Mouse (Mus musculus): ENCODE data around the gene Zzz3. TPM values are rescaled to one million over a fixed set of nuclear protein-coding genes. Genes with fewer than 3 reads are reported as not detected.

The Zzz3 gene
- 100 to 1,000 TPM in 17 of 26 experiments, 10 to 100 TPM in 9; 58.2 to 223 (median 117) TPM for total RNA-seq (2018; cell fraction: chromatin; rRNA removed)
- 10 to 100 TPM; 16.4 to 39.8 (median 27.7) TPM for total RNA-seq (2018; cell fraction: cytosol; rRNA removed)
- total RNA-seq (2018; cell fraction: nucleus; rRNA removed): 100 to 1,000 TPM in 8 of 26 experiments, 10 to 100 TPM in 18; 41.1 to 163 (median 73.0) TPM
- 20.9 to 27.9 TPM (median 25.2 TPM) in 3 replicates for polyA plus RNA-seq (2018)

DNA sequence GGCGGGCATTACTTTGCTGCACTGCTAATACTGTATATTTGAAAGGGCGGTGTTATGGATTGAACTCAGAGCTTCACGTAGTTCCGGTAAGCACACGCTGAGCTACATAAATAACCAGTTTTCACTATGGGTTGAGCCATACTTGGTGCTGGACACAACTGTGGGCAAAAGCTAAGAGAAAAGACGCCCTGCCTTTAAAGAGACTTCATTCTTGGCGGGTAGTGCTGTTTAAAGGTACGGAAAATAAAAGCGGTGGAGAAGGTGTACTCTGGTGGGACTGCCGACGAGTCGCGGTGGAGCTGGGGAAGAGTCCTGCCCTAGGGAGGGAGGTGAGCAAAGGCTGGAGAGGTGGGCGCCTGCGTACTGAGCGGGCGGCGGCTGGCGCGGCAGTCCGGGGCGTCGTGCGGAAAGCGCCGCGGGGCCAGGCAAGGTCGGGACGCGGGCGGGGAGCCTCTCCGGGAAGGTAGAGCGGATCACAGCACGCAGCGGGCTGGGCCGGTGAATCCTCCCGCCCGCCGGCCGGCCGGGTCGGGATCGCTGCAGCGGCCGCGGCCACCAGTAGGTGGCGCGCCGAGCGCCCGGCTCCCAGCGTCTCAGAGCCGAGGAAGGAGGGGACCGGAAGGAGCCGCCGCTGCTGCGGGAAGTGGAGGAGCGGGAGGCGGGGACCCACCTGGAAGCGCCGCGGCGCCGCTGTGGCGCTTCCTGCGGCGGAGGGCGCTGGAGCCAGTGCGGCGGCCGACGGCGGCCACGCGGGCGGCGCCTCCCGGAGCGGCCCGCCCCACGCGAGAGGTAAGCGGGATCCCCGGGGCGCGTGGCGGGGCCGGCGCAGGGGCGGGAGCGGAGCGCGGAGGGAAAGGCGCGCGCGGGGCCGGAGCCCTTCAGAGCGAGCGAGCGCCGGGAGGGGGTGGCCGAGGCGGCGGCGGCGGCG, at the start of gene Zzz3:
TSS of gene Zzz3 (plus strand) at position 124 of the 928 bp plus-strand sequence.
- H3K27ac ChIP-seq: peak within 1 kb of the TSS; percentile 88
- peaks cover 42% of the 10 kb centered on the region for H3K79me2 ChIP-seq (ENCODE audit: inconsistent target)
- WGBS (ENCODE audit: missing documents): 1% methylated on average over 99 of the region's 108 CpGs
- peak within 1 kb of the TSS; percentile 51 for H3K4me3 ChIP-seq (ENCODE audit: inconsistent target)
- peaks cover 20% of the 10 kb centered on the region; the same call in 1 of the 2 replicates for H3K36me3 ChIP-seq (ENCODE audit: inconsistent target)

GRCm38 (mm10) chr3:152345732-152346632, 49.3 kb upstream of the Zzz3 start, which contains the start of gene Usp33:
Gene Usp33, plus strand, starts transcription at chr3:152346478.
- H3K79me2 ChIP-seq (ENCODE audit: inconsistent target): peaks cover 43% of the 10 kb centered on the region
- peak within 1 kb of the TSS; percentile 64 for H3K4me3 ChIP-seq (ENCODE audit: inconsistent target)
- H3K36me3 ChIP-seq (ENCODE audit: inconsistent target): no peaks in the 10 kb centered on the region
- WGBS (ENCODE audit: missing documents): 8% methylated on average over 37 of the region's 44 CpGs
- no peak within 1 kb of the TSS for H3K27ac ChIP-seq

DNA sequence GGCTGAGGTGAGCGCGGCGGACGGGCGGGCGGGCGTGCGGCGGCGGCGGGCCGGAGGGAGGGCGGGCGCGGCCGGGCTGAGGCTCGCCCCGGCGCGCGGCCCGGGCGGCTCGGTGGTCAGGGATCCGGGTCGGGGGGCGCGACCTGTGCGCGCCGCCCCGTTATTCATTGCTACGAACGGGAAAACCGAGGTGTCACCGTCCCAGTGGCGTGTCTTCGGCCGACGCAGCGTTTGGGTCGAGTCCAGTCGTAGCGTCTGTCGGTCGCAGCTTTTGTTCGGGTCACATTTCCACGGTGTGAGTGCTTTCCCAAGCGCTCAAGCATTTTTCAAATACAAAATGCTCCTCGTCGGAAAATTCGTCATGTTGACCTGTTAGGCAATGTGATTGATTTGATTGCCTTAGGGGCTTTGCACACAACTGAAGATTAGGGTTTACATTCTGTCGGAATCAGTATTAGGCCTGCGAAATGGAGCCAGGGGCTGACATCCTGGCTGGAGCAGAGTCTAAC, 48.6 kb upstream of the Zzz3 start:
- H3K79me2 ChIP-seq (ENCODE audit: inconsistent target): peaks cover 50% of the 10 kb centered on the region
- no peak overlapping the region for H3K27ac ChIP-seq
- no peaks in the 10 kb centered on the region for H3K36me3 ChIP-seq (ENCODE audit: inconsistent target)
- peak overlapping the region; percentile 64 for H3K4me3 ChIP-seq (ENCODE audit: inconsistent target)
- under 1% methylated on average over 36 of the region's 54 CpGs for WGBS (ENCODE audit: missing documents)

DNA sequence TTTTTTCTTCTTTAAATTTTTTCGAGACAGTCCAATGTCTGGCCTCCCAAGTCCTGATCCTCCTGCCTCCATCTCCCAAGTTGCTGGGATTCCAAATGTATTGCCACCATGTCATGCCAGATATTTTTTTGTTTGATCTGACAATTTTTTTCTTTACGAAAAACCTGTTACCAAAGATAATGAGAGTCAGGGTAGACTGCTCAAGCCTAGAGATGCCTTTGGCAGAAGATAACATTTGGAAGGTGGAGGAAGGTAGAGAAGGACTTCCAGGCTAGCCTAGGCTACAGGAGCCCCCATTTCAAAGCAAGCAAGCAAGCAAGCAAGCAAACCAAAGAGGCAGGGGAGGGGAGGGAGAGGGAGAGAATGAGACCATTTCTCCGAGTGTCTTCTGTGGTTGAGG, 48.0 kb upstream of the Zzz3 start:
- peak overlapping the region; percentile 64 for H3K4me3 ChIP-seq (ENCODE audit: inconsistent target)
- no peaks in the 10 kb centered on the region for H3K36me3 ChIP-seq (ENCODE audit: inconsistent target)
- 61% methylated on average over 3 of the region's 3 CpGs for WGBS (ENCODE audit: missing documents)
- peaks cover 56% of the 10 kb centered on the region for H3K79me2 ChIP-seq (ENCODE audit: inconsistent target)
- no peak overlapping the region for H3K27ac ChIP-seq

DNA sequence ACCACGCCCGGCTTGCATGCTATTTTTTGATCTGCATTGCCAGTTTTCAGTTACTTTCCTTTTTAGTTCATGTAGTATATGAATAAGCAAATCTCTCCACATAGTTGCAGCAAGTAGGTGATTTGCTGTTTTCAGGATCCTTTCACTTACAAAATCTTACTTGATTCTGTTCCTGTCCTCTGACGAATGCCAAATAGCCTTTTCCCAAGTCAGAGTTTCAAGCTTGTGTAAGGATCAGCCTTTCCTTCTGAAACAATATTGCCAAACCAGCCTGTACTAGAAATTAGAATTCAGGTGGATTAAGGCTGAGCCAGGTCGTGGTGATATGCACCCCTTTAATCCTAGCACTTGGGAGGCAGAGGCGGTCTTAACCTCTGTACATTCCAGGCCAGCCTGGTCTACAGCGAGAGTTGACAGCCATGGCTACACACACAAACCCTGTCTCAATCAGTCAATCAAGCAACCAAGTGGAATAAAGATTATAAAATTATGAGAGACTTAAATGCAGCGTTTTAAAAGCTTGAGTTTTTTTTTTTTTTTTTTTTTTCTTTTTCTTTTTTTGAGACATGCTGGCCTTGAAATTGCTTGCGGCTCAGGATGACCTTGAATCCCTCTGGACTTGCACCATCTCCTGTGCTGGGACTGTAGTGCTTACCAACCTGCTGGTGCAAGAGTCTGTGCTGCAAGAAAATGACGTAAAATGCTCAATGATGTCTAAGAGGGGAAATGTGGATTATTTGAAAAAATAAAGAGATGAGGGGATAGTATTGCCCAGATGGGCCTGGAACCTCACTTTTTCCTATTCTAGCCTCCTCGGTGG, 47.1 kb upstream of the Zzz3 start:
- WGBS (ENCODE audit: missing documents): 89% methylated on average over 9 of the region's 10 CpGs
- Histone ChIP-seq H3K27ac (no peak overlapping the region), H3K79me2 (ENCODE audit: inconsistent target) (peaks cover 66% of the 10 kb centered on the region), H3K36me3 (ENCODE audit: inconsistent target) (no peaks in the 10 kb centered on the region), H3K4me3 (ENCODE audit: inconsistent target) (no peak overlapping the region)

DNA sequence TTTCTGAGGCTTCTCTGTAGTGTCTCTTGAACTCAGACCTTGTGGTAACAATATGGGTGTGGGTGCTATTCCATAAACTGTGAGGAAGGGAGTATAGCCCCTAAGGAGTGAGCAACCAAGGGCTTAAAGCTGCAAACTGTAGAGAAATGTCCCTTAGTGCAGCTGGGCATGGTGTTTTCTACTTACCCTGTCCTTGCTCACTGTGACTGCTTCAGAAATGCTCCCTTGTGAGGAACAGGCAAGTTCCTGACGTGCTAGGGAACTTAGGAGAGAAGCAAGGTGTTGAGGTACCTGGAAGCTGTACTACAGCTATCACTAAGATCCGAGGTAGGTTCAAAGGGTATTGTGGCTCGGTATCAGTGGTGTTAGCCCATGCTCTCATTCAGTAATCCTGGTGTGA, 44.8 kb upstream of the Zzz3 start:
- Histone ChIP-seq H3K36me3 (ENCODE audit: inconsistent target) (no peaks in the 10 kb centered on the region), H3K27ac (no peak overlapping the region), H3K79me2 (ENCODE audit: inconsistent target) (peaks cover 72% of the 10 kb centered on the region), H3K4me3 (ENCODE audit: inconsistent target) (no peak overlapping the region)
- 91% methylated on average over 3 of the region's 3 CpGs for WGBS (ENCODE audit: missing documents)

DNA sequence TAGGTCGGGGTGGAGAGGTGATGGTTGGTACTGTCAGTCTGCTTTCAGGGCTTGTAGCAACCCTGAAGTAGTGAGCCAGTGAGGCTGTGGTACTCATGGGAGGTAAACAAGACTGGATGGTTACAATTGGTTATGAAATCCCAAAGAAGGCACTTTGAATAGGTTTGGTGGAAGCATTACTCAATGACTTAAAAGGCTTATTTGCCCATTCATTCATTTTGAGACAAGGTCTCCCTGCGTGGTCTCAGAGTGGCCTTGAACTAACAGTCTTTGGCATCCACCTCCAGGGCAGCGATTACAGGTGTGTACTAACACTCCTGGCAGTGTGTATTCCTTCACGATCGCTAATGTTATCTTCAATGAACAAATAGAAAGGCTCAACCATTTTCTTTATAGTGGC, 44.3 kb upstream of the Zzz3 start:
- Histone ChIP-seq H3K36me3 (ENCODE audit: inconsistent target) (no peaks in the 10 kb centered on the region), H3K79me2 (ENCODE audit: inconsistent target) (peaks cover 72% of the 10 kb centered on the region), H3K4me3 (ENCODE audit: inconsistent target) (no peak overlapping the region), H3K27ac (no peak overlapping the region)
- 99% methylated on average over 5 of the region's 5 CpGs for WGBS (ENCODE audit: missing documents)

- H3K79me2 ChIP-seq (ENCODE audit: inconsistent target): peaks cover 71% of the 10 kb centered on the region
- H3K4me3 ChIP-seq (ENCODE audit: inconsistent target): no peak overlapping the region
- no peak overlapping the region for H3K27ac ChIP-seq
- no peaks in the 10 kb centered on the region; the same call in 1 of the 2 replicates for H3K36me3 ChIP-seq (ENCODE audit: inconsistent target)
- WGBS (ENCODE audit: missing documents): 91% methylated on average over 4 of the region's 4 CpGs
Observed at GRCm38 (mm10) chr3:152352289-152352688, 43.0 kb upstream of the Zzz3 start.

GRCm38 (mm10) chr3:152353434-152354177, 41.7 kb upstream of the Zzz3 start:
- H3K27ac ChIP-seq: no peak overlapping the region
- WGBS (ENCODE audit: missing documents): 97% methylated on average over 10 of the region's 10 CpGs

DNA sequence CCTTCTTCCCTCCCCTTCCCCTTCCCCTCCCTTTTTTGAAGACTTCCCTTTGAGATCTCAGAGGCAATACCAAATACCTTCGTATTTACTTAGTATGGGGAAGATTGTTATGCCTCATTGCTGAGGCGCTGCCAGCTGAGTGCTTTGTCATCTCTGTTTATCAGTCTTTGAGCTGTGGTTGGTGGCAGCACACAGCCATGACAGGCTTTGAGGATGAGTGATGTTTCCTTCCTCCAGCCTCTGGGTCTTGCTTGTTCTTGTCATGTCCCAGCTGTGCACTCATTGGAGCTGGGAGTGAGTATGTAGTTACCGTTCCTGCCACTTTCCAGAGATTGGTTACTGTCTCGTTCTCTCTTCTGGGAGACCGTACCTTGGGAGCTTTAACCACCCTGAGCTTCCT, 39.9 kb upstream of the Zzz3 start:
- Histone ChIP-seq H3K4me3 (ENCODE audit: inconsistent target) (no peak overlapping the region), H3K27ac (no peak overlapping the region), H3K36me3 (ENCODE audit: inconsistent target) (peaks cover 15% of the 10 kb centered on the region; the same call in 1 of the 2 replicates), H3K79me2 (ENCODE audit: inconsistent target) (peaks cover 63% of the 10 kb centered on the region)
- WGBS (ENCODE audit: missing documents): 68% methylated on average over 4 of the region's 5 CpGs

More at GRCm38 (mm10) chr3:152353434-152354177, 41.7 kb upstream of the Zzz3 start:
- peaks cover 3% of the 10 kb centered on the region; the same call in 1 of the 2 replicates for H3K36me3 ChIP-seq (ENCODE audit: inconsistent target)
- H3K4me3 ChIP-seq (ENCODE audit: inconsistent target): no peak overlapping the region
- H3K79me2 ChIP-seq (ENCODE audit: inconsistent target): peaks cover 71% of the 10 kb centered on the region

- Histone ChIP-seq H3K27ac (no peak overlapping the region), H3K4me3 (ENCODE audit: inconsistent target) (no peak overlapping the region), H3K79me2 (ENCODE audit: inconsistent target) (peaks cover 50% of the 10 kb centered on the region), H3K36me3 (ENCODE audit: inconsistent target) (peaks cover 25% of the 10 kb centered on the region; the same call in 1 of the 2 replicates)
- 96% methylated on average over 9 of the region's 9 CpGs for WGBS (ENCODE audit: missing documents)
Observed at GRCm38 (mm10) chr3:152356751-152357150, 38.5 kb upstream of the Zzz3 start.

DNA sequence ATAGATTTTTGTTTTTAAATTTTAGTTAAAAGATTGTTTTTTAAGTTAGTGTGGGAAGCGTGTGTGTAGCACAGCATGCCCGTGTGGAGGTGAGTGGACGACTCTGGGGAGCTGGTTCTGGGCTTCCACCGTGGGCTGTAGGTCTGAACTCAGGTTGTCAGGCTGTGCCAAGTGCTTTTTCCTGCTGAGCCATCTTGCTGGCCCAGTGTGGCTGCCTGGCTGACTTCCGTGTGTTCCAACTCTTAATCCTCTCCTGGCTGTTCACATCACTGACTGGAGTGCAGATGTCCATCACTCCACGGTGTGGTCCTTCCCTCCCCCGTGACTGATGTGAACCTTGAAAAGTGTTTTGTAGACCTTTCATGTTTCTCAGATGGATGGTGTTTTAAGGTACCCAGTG, 36.1 kb upstream of the Zzz3 start:
- Histone ChIP-seq H3K27ac (no peak overlapping the region), H3K79me2 (ENCODE audit: inconsistent target) (peaks cover 28% of the 10 kb centered on the region), H3K36me3 (ENCODE audit: inconsistent target) (peaks cover 45% of the 10 kb centered on the region), H3K4me3 (ENCODE audit: inconsistent target) (no peak overlapping the region)
- WGBS (ENCODE audit: missing documents): 97% methylated on average over 7 of the region's 7 CpGs

DNA sequence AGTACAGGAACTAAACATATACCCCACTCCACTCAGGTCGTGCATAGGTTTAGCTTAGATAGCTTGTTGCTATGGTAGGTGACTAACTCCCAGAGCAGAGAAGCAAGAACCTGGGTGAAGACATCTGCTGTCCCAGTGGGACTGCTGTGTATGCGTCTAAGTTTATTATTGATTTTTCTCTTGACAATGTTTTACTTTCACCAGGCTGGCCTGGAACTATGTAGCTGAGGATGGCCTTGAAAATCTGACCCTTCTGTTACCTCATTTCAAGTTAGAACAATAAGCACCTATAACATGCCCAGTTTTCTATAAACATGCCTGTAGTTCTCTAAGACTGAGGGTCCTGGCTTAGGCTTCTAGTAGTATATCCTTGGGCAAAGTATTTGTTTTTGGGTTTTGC, 31.1 kb upstream of the Zzz3 start:
- 94% methylated on average over 2 of the region's 2 CpGs for WGBS (ENCODE audit: missing documents)
- Histone ChIP-seq H3K36me3 (ENCODE audit: inconsistent target) (peaks cover 83% of the 10 kb centered on the region), H3K4me3 (ENCODE audit: inconsistent target) (no peak overlapping the region), H3K27ac (no peak overlapping the region), H3K79me2 (ENCODE audit: inconsistent target) (peaks cover 4% of the 10 kb centered on the region; the same call in 1 of the 2 replicates)

All from macrophage (primary cell).